Mouse (Mus musculus) heart, postnatal 0 days (tissue): ENCODE results near the gene Slc35b2. TPM values are rescaled to one million over a fixed set of nuclear protein-coding genes. Genes with fewer than 3 reads are reported as not detected.

ENCODE experiments used
- ATAC-seq: fragments of 200-750 bp; cut with Nextera tagmentation; 2 replicates; pipeline ENCODE4 v1.8.0; 2017; ENCODE audit warnings: low read depth, moderate number of reproducible peaks, moderate library complexity; ENCODE audit not compliant: insufficient read depth
- DNase-seq: peaks from one replicate; pipeline ENCODE4 v3.0.0-alpha.2; 2016; ENCODE audit warnings: low spot score
- H3K27ac ChIP-seq: fragments of 300-500 bp; sonication (generic); 2 replicates; pipeline ENCODE4 v1.5.1; 2014; ENCODE audit warnings: low read depth, mild to moderate bottlenecking
- H3K27me3 ChIP-seq: fragments of 300-500 bp; sonication (generic); 2 replicates; pipeline ENCODE4 v1.6.1; 2014; ENCODE audit warnings: low read length, mixed read lengths; ENCODE audit not compliant: control insufficient read depth, insufficient read depth
- H3K36me3 ChIP-seq: fragments of 300-500 bp; sonication (generic); replicated peaks from 2 replicates; pipeline ENCODE4 v1.6.1; 2014; ENCODE audit warnings: low read length, mixed read lengths; ENCODE audit not compliant: control insufficient read depth, insufficient read depth
- H3K4me1 ChIP-seq: fragments of 300-500 bp; sonication (generic); 2 replicates; pipeline ENCODE4 v1.6.1; 2014; ENCODE audit warnings: antibody characterized with exemption; ENCODE audit not compliant: control insufficient read depth, insufficient read depth
- H3K4me2 ChIP-seq: fragments of 300-500 bp; sonication (generic); 2 replicates; pipeline ENCODE4 v1.6.1; 2014; ENCODE audit warnings: low read depth, mild to moderate bottlenecking, low read length, moderate library complexity
- H3K4me3 ChIP-seq: fragments of 300-500 bp; sonication (generic); 2 replicates; pipeline ENCODE4 v1.5.1; 2014; ENCODE audit warnings: low read depth, low read length
- H3K9ac ChIP-seq: fragments of 300-500 bp; sonication (generic); replicated peaks from 2 replicates; pipeline ENCODE4 v1.6.1; 2014; ENCODE audit warnings: low read depth, low read length, mixed read lengths
- H3K9me3 ChIP-seq: fragments of 300-500 bp; sonication (generic); replicated peaks from 2 replicates; pipeline ENCODE4 v1.6.1; 2016; ENCODE audit warnings: low read length; ENCODE audit not compliant: control insufficient read depth
- CTCF ChIP-seq: IDR thresholded peaks from 2 replicates; pipeline ENCODE4 v1.5.1; 2016; ENCODE audit warnings: antibody characterized with exemption, control low read depth, low read depth
- EP300 ChIP-seq: IDR thresholded peaks from 2 replicates; pipeline ENCODE4 v1.6.1; 2016; ENCODE audit warnings: antibody characterized with exemption, low read depth
- WGBS: fragments of 180-500 bp; shearing (Covaris S2); extraction: QIAGEN DNeasy Blood & Tissue Kit; methylation state at CpG from one replicate; pipeline ENCODE4 v1.1.7; 2014; 5-methylcytosine and 5-hydroxymethylcytosine counted together
- polyA plus RNA-seq: library from polyadenylated mRNA; unstranded; fragments of >200 nt; fragmentation: Nextera tagmentation; extraction: Ambion mirVana; gene quantifications from 2 replicates; pipeline ENCODE4 v1.2.1, GENCODE M21; 2015
- total RNA-seq: library from RNA; depleted of rRNA; stranded (reverse); fragments of >200 nt; gene quantifications from 2 replicates; pipeline ENCODE4 v1.2.3, GENCODE M21; 2014; ENCODE audit warnings: low replicate concordance

Slc35b2 gene
- total and polyA plus RNA-seq, 2 experiments from 2014 or later, result 64.8 to 137 TPM

- H3K4me2 ChIP-seq, result no peak overlapping the region
- H3K9ac ChIP-seq, result no peak overlapping the region
- H3K27ac ChIP-seq, result peak overlapping the region; percentile 82
- peaks cover 20% of the 10 kb centered on the region; the same call in 1 of the 2 replicates for H3K4me1 ChIP-seq
- TF ChIP-seq CTCF, result peak; percentile 59
- TF ChIP-seq EP300, result no peak
- no peaks in the 10 kb centered on the region for H3K27me3 ChIP-seq
- 74% methylated on average over 7 of the region's 7 CpGs for WGBS
- no peaks in the 10 kb centered on the region for H3K9me3 ChIP-seq
- no peaks in the 10 kb centered on the region for H3K36me3 ChIP-seq
- no peak for DNase-seq
- ATAC-seq, result no peak
- no peak overlapping the region for H3K4me3 ChIP-seq
Observed at GRCm38 (mm10) chr17:45578843-45579242, 15.2 kb downstream of the Slc35b2 start.

- 83% methylated on average over 4 of the region's 4 CpGs for WGBS
- H3K4me1 ChIP-seq, result peaks cover 23% of the 10 kb centered on the region; the same call in 1 of the 2 replicates
- ATAC-seq, result no peak
Observed at GRCm38 (mm10) chr17:45579554-45579953, 15.9 kb downstream of the Slc35b2 start.

DNA sequence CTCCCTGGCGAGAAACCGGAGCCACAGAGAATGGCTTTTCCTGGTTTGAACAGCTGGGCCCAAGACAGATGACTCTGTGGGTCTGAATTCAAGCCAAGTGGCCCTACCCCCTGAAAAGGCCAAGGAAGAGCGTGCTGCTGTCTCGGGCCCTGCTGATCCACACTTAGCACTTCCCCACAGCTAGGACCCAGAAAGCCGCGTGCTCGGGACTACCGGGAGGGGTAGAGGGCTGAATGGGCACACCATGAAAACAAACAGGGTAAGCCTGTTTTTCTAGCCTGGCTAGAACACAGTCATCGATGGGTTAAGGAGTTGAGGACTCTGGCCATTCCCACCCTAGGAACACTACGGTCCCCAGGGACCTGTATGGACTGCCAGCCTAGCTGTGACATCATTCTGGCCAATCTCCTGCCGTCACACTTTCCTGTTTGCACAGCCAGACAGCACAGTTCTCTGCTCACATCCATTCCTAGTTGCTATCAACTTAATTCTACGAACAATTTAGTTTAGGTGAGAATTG lies 17.3 kb downstream of the Slc35b2 start:
- Histone ChIP-seq H3K36me3 (no peaks in the 10 kb centered on the region), H3K27me3 (no peaks in the 10 kb centered on the region), H3K9ac (no peak overlapping the region), H3K27ac (peak overlapping the region; percentile 58), H3K4me1 (peaks cover 28% of the 10 kb centered on the region; the same call in 1 of the 2 replicates), H3K9me3 (no peaks in the 10 kb centered on the region), H3K4me2 (no peak overlapping the region), H3K4me3 (no peak overlapping the region)
- ATAC-seq (0 out of 2 replicates have a peak, but pooled peaks have one; percentile 12), DNase-seq (no peak)
- TF ChIP-seq CTCF (no peak), EP300 (no peak)
- WGBS, result 39% methylated on average over 12 of the region's 12 CpGs

More at GRCm38 (mm10) chr17:45579554-45579953, 15.9 kb downstream of the Slc35b2 start:
- Histone ChIP-seq H3K27ac (no peak overlapping the region), H3K4me2 (no peak overlapping the region), H3K9ac (no peak overlapping the region), H3K27me3 (no peaks in the 10 kb centered on the region), H3K4me3 (no peak overlapping the region), H3K9me3 (no peaks in the 10 kb centered on the region), H3K36me3 (no peaks in the 10 kb centered on the region)
- no peak for DNase-seq
- no peak for TF ChIP-seq EP300
- TF ChIP-seq CTCF, result no peak

GRCm38 (mm10) chr17:45581567-45581983 lies 17.9 kb downstream of the Slc35b2 start:
- peak overlapping the region; percentile 58 for H3K27ac ChIP-seq
- peaks cover 2% of the 10 kb centered on the region; the same call in 1 of the 2 replicates for H3K36me3 ChIP-seq
- H3K4me1 ChIP-seq, result peaks cover 32% of the 10 kb centered on the region; the same call in 1 of the 2 replicates
- 1% methylated on average over 2 of the region's 2 CpGs for WGBS
- ATAC-seq (peak; percentile 9; the same call in 1 of the 2 replicates), DNase-seq (peak; percentile 90)
- H3K4me2 ChIP-seq, result no peak overlapping the region
- no peaks in the 10 kb centered on the region for H3K27me3 ChIP-seq
- no peak overlapping the region for H3K4me3 ChIP-seq
- H3K9ac ChIP-seq, result no peak overlapping the region
- no peaks in the 10 kb centered on the region for H3K9me3 ChIP-seq
- TF ChIP-seq CTCF, result peak; percentile 93
- TF ChIP-seq EP300, result no peak

- Histone ChIP-seq H3K4me2 (no peak overlapping the region), H3K27me3 (no peaks in the 10 kb centered on the region), H3K9me3 (no peaks in the 10 kb centered on the region), H3K9ac (no peak overlapping the region), H3K4me1 (peaks cover 32% of the 10 kb centered on the region; the same call in 1 of the 2 replicates), H3K27ac (no peak overlapping the region), H3K4me3 (no peak overlapping the region), H3K36me3 (peaks cover 8% of the 10 kb centered on the region)
- DNase-seq, result no peak
- WGBS, result 70% methylated on average over 6 of the region's 6 CpGs
- no peak for ATAC-seq
- TF ChIP-seq EP300 (no peak), CTCF (no peak)
Observed at GRCm38 (mm10) chr17:45582188-45582587, 18.5 kb downstream of the Slc35b2 start.
